ENCODE assay signal across 9 mouse cellular contexts in genomic region chr12:49400853-49401118, GRCm38 (mm10). TPM values are rescaled to one million over a fixed set of nuclear protein-coding genes. Genes with fewer than 3 reads are reported as not detected.
DNase-seq lines count a peak whose midpoint lies in the region; ATAC-seq and TF ChIP-seq lines count a peak whose summit lies in the region.
"Had no signal": no experiment of that assay in that cellular context is flagged by ENCODE, and none has a peak within 500 bp of the region (broad histone marks: within the 10 kb centered on the region; RNA-seq: fewer than 3 reads in every experiment).

No protein-coding gene starts in this region.

- H3K4me2 ChIP-seq in heart, embryonic 13.5 days = peak overlapping the region; percentile 78
- H3K4me2 ChIP-seq in hindbrain, embryonic 12.5 days (replicated peaks) = peak overlapping the region; percentile 89
- peak overlapping the region; percentile 87 for H3K4me2 ChIP-seq in midbrain, embryonic 12.5 days (replicated peaks)

- no peaks in the 10 kb centered on the region for H3K79me2 ChIP-seq in heart, adult 2 months (replicated peaks; ENCODE audit: control insufficient read depth, insufficient read depth, low read length)

- no peak for DNase-seq in heart, adult 2 months
- DNase-seq in urinary bladder, postnatal 25 days (ENCODE audit: low spot score) = no peak
- DNase-seq in left cerebral cortex, postnatal 25 days (ENCODE audit: low spot score in 2 of 2) = no peak

- no peak for ATAC-seq in heart, embryonic 13.5 days (ENCODE audit: extremely low read depth, insufficient number of reproducible peaks, low FRiP score, low TSS enrichment)
- ATAC-seq in hindbrain, embryonic 12.5 days (ENCODE audit: low FRiP score) = peak; percentile 82
- ATAC-seq in midbrain, embryonic 12.5 days (ENCODE audit: low FRiP score, low read depth) = peak; percentile 90; the same call in 1 of the 2 replicates
- ATAC-seq in megakaryocyte-erythroid progenitor cell, adult 5-6 weeks (replicated peaks; ENCODE audit: low FRiP score, low TSS enrichment, poor library complexity, severe bottlenecking) = no peak

- no peaks in the 10 kb centered on the region for H3K9me3 ChIP-seq in heart, embryonic 13.5 days
- no peaks in the 10 kb centered on the region for H3K9me3 ChIP-seq in hindbrain, embryonic 12.5 days (replicated peaks)
- no peaks in the 10 kb centered on the region for H3K9me3 ChIP-seq in midbrain, embryonic 12.5 days

- H3K9ac ChIP-seq in heart, embryonic 13.5 days = no peak overlapping the region; the same call in 1 of the 2 replicates
- no peak overlapping the region for H3K9ac ChIP-seq in heart, adult 2 months (ENCODE audit: low read depth, low read length)
- no peak overlapping the region for H3K9ac ChIP-seq in hindbrain, embryonic 12.5 days
- peak overlapping the region; percentile 66; the same call in 1 of the 2 replicates for H3K9ac ChIP-seq in midbrain, embryonic 12.5 days (replicated peaks)

- WGBS in heart, embryonic 13.5 days = under 1% methylated on average over 8 of the region's 8 CpGs
- 1% methylated on average over 8 of the region's 8 CpGs for WGBS in heart, adult 2 months
- under 1% methylated on average over 8 of the region's 8 CpGs for WGBS in hindbrain, embryonic 12.5 days
- under 1% methylated on average over 8 of the region's 8 CpGs for WGBS in midbrain, embryonic 12.5 days

- TF ChIP-seq POLR2A in heart, adult 2 months (IDR thresholded peaks at IDR 0.05; ENCODE audit: insufficient read depth, low read depth, low read length) = no peak

- intact Hi-C loops in heart, adult 2 months (cut with DNase I) = no loop called here
- intact Hi-C loops in left cerebral cortex, postnatal 25 days (cut with DNase I) = loop anchor here (2.0 to 5.0 kb wide), 3 partner anchors 72 to 550 kb away; no protein-coding TSS in a partner anchor

- TF ChIP-seq EP300 in heart, adult 2 months (IDR thresholded peaks at IDR 0.05; ENCODE audit: insufficient read depth, low read depth, low read length) = no peak

- H3K4me1 ChIP-seq in heart, embryonic 13.5 days = peaks cover 11% of the 10 kb centered on the region
- no peaks in the 10 kb centered on the region for H3K4me1 ChIP-seq in heart, adult 2 months (ENCODE audit: control insufficient read depth, insufficient read depth, low read length)
- no peaks in the 10 kb centered on the region for H3K4me1 ChIP-seq in brown adipose tissue, adult 24 weeks (ENCODE audit: control insufficient read depth, insufficient read depth, insufficient read length, low read length)
- H3K4me1 ChIP-seq in hindbrain, embryonic 12.5 days = peaks cover 9% of the 10 kb centered on the region
- H3K4me1 ChIP-seq in midbrain, embryonic 12.5 days = peaks cover 9% of the 10 kb centered on the region; the same call in 1 of the 2 replicates

- H3K27ac ChIP-seq in heart, embryonic 13.5 days (replicated peaks) = no peak overlapping the region
- H3K27ac ChIP-seq in heart, adult 2 months = no peak overlapping the region
- no peak overlapping the region for H3K27ac ChIP-seq in brown adipose tissue, adult 24 weeks (replicated peaks; ENCODE audit: low read depth, low read length)
- no peak overlapping the region for H3K27ac ChIP-seq in hindbrain, embryonic 12.5 days
- no peak overlapping the region for H3K27ac ChIP-seq in midbrain, embryonic 12.5 days (replicated peaks)

- TF ChIP-seq CTCF in heart, adult 2 months (IDR thresholded peaks at IDR 0.05) = no peak

- H3K4me3 ChIP-seq in heart, embryonic 13.5 days = peak overlapping the region; percentile 54
- H3K4me3 ChIP-seq in heart, adult 2 months = no peak overlapping the region
- H3K4me3 ChIP-seq in brown adipose tissue, adult 24 weeks (ENCODE audit: insufficient read depth, low read depth, low read length) = 0 out of 2 replicates have a peak overlapping the region, but pooled peaks have one; percentile 36
- peak overlapping the region; percentile 41 for H3K4me3 ChIP-seq in hindbrain, embryonic 12.5 days
- H3K4me3 ChIP-seq in midbrain, embryonic 12.5 days = peak overlapping the region; percentile 51
- H3K4me3 ChIP-seq: erythroblast, embryonic 14.5 days had no signal

- peaks cover 78% of the 10 kb centered on the region for H3K27me3 ChIP-seq in heart, embryonic 13.5 days (replicated peaks)
- H3K27me3 ChIP-seq in heart, adult 2 months (ENCODE audit: control insufficient read depth, insufficient read depth, low read length) = peaks cover 11% of the 10 kb centered on the region
- H3K27me3 ChIP-seq in hindbrain, embryonic 12.5 days = peaks cover 63% of the 10 kb centered on the region
- peaks cover 55% of the 10 kb centered on the region for H3K27me3 ChIP-seq in midbrain, embryonic 12.5 days

- no peaks in the 10 kb centered on the region for H3K36me3 ChIP-seq in heart, embryonic 13.5 days
- H3K36me3 ChIP-seq in heart, adult 2 months (ENCODE audit: control insufficient read depth, insufficient read depth, low read length) = no peaks in the 10 kb centered on the region
- H3K36me3 ChIP-seq in hindbrain, embryonic 12.5 days = no peaks in the 10 kb centered on the region
- H3K36me3 ChIP-seq in midbrain, embryonic 12.5 days = no peaks in the 10 kb centered on the region

RNA-seq across cellular contexts. Expression of gene Gm43517, which starts 15.8 kb away (rescaled TPM):
- not detected in 2 replicates for polyA plus RNA-seq in heart, embryonic 13.5 days (2015; fragmentation: Nextera tagmentation; extraction: Ambion mirVana)
- total RNA-seq in heart, adult 2 months (2021) = not detected
- polyA plus RNA-seq in heart, adult 2 months (2012; rRNA removed) = not detected in 2 replicates
- polyA plus RNA-seq in brown adipose tissue, adult 24 weeks (2012; ENCODE audit: insufficient read depth, insufficient read length, missing spikeins) = not detected in 2 replicates
- polyA plus RNA-seq in hindbrain, embryonic 12.5 days (2016; fragmentation: Nextera tagmentation; extraction: Ambion mirVana) = 0.07 and 0.08 TPM in 2 replicates
- 0.28 TPM in 1 of 2 replicates, not detected in the other for polyA plus RNA-seq in midbrain, embryonic 12.5 days (2016; fragmentation: Nextera tagmentation; extraction: Ambion mirVana)
- total RNA-seq in megakaryocyte-erythroid progenitor cell, adult 5-6 weeks (2014; fragmentation: Nextera tagmentation) = not detected in 2 replicates
- total RNA-seq in megakaryocyte-erythroid progenitor cell, adult 5-6 weeks (2017) = not detected in 2 replicates
- total RNA-seq in left cerebral cortex, postnatal 25 days (2021) = 1 to 10 TPM; 6.2 to 8.5 TPM
- polyA plus RNA-seq: erythroblast, embryonic 14.5 days had no signal

RNA-seq across cellular contexts. Expression of gene Foxg1, which starts 18.3 kb away (rescaled TPM):
- 0.12 TPM in 1 of 2 replicates, not detected in the other for polyA plus RNA-seq in heart, embryonic 13.5 days (2015; fragmentation: Nextera tagmentation; extraction: Ambion mirVana)
- total RNA-seq in heart, adult 2 months (2021) = not detected
- 0.14 TPM in 1 of 2 replicates, not detected in the other for polyA plus RNA-seq in heart, adult 2 months (2012; rRNA removed)
- not detected in 2 replicates for polyA plus RNA-seq in brown adipose tissue, adult 24 weeks (2012; ENCODE audit: insufficient read depth, insufficient read length, missing spikeins)
- polyA plus RNA-seq in hindbrain, embryonic 12.5 days (2016; fragmentation: Nextera tagmentation; extraction: Ambion mirVana) = 0.68 and 1.9 TPM in 2 replicates
- 3.0 and 4.6 TPM in 2 replicates for polyA plus RNA-seq in midbrain, embryonic 12.5 days (2016; fragmentation: Nextera tagmentation; extraction: Ambion mirVana)
- total RNA-seq in megakaryocyte-erythroid progenitor cell, adult 5-6 weeks (2014; fragmentation: Nextera tagmentation) = not detected in 2 replicates
- total RNA-seq in megakaryocyte-erythroid progenitor cell, adult 5-6 weeks (2017) = not detected in 2 replicates
- total RNA-seq in left cerebral cortex, postnatal 25 days (2021) = 100 to 1,000 TPM; 105 to 109 TPM

Comparison
In these comparisons a context has a peak if more than half of its experiments do, and no peak if none do; other contexts are left out.
1. ATAC-seq: peak in hindbrain, embryonic 12.5 days (single experiment) and midbrain, embryonic 12.5 days (single experiment); none in heart, embryonic 13.5 days (single experiment) and megakaryocyte-erythroid progenitor cell, adult 5-6 weeks (single experiment).
2. Peak in every context shown above with its lines, with median percentiles within 50 percentile points of each other: H3K4me2 ChIP-seq.